39 mouse cellular contexts compared by ENCODE assay signal in genomic region chr11:88995616-88996015, GRCm38 (mm10). TPM values are rescaled to one million over a fixed set of nuclear protein-coding genes. Genes with fewer than 3 reads are reported as not detected.
DNase-seq lines count a peak whose midpoint lies in the region; ATAC-seq and TF ChIP-seq lines count a peak whose summit lies in the region.
"Had no signal": no experiment of that assay in that cellular context is flagged by ENCODE, and none has a peak within 500 bp of the region (broad histone marks: within the 10 kb centered on the region; RNA-seq: fewer than 3 reads in every experiment).

No protein-coding gene starts in this region.

- H3K9me3 ChIP-seq in lung, postnatal 0 days (ENCODE audit: low read length): no peaks in the 10 kb centered on the region
- H3K9me3 ChIP-seq in stomach, postnatal 0 days (ENCODE audit: control insufficient read depth, low read length): no peaks in the 10 kb centered on the region
- H3K9me3 ChIP-seq: forebrain, embryonic 10.5 days; forebrain, embryonic 15.5 days; limb, embryonic 10.5 days; limb, embryonic 15.5 days; liver, embryonic 13.5 days had no signal

- no peak for TF ChIP-seq EP300 in lung, postnatal 0 days (IDR thresholded peaks at IDR 0.05)
- TF ChIP-seq EP300 in stomach, postnatal 0 days (optimal IDR thresholded peaks at IDR 0.05): no peak

- H3K4me2 ChIP-seq in lung, postnatal 0 days (replicated peaks; ENCODE audit: low read depth, low read length): no peak overlapping the region
- no peak overlapping the region for H3K4me2 ChIP-seq in stomach, postnatal 0 days (replicated peaks; ENCODE audit: low read depth)
- H3K4me2 ChIP-seq: forebrain, embryonic 15.5 days; heart, embryonic 11.5 days; limb, embryonic 15.5 days; liver, embryonic 13.5 days; midbrain, embryonic 11.5 days had no signal

- no peak for TF ChIP-seq POLR2A in bone marrow macrophage, adult 2 months (IDR thresholded peaks at IDR 0.05; ENCODE audit: borderline replicate concordance, low read depth, low read length)

- no peak overlapping the region for H3K4me3 ChIP-seq in gastrocnemius, adult 2 months
- H3K4me3 ChIP-seq in lung, postnatal 0 days (ENCODE audit: low read depth, low read length): no peak overlapping the region
- H3K4me3 ChIP-seq in bone marrow macrophage, adult 2 months (ENCODE audit: insufficient read depth, low read length): no peak overlapping the region
- H3K4me3 ChIP-seq in stomach, postnatal 0 days (ENCODE audit: low read depth, low read length): no peak overlapping the region
- H3K4me3 ChIP-seq: forebrain, embryonic 10.5 days; forebrain, embryonic 15.5 days; limb, embryonic 10.5 days; limb, embryonic 15.5 days; liver, embryonic 13.5 days had no signal

- H3K9ac ChIP-seq in lung, postnatal 0 days (replicated peaks; ENCODE audit: low read depth): no peak overlapping the region
- H3K9ac ChIP-seq in stomach, postnatal 0 days (ENCODE audit: low read length): no peak overlapping the region
- H3K9ac ChIP-seq: forebrain, embryonic 15.5 days; limb, embryonic 15.5 days; liver, embryonic 13.5 days had no signal

- intact Hi-C loops in gastrocnemius, adult 2 months (cut with DNase I): no loop called here
- intact Hi-C loops in gastrocnemius, postnatal 36 days (cut with DNase I): no loop called here

- H3K27ac ChIP-seq in gastrocnemius, adult 2 months: peak overlapping the region; percentile 79; the same call in 1 of the 2 replicates
- H3K27ac ChIP-seq in lung, postnatal 0 days (ENCODE audit: low read length): peak overlapping the region; percentile 71; the same call in 1 of the 2 replicates
- peak overlapping the region; percentile 28; the same call in 1 of the 2 replicates for H3K27ac ChIP-seq in bone marrow macrophage, adult 2 months (ENCODE audit: insufficient read depth, low read depth, low read length)
- peak overlapping the region; percentile 75 for H3K27ac ChIP-seq in stomach, postnatal 0 days (replicated peaks)
- H3K27ac ChIP-seq: forebrain, embryonic 10.5 days; forebrain, embryonic 15.5 days; limb, embryonic 10.5 days; limb, embryonic 15.5 days; liver, embryonic 13.5 days had no signal

- DNase-seq in gastrocnemius, adult 2 months: no peak
- no peak for DNase-seq in gastrocnemius, postnatal 36 days
- no peak for DNase-seq in lung, postnatal 0 days (ENCODE audit: low spot score)
- DNase-seq in lung, adult 18-20 months: no peak
- DNase-seq in stomach, postnatal 0 days (ENCODE audit: low spot score): no peak
- no peak for DNase-seq in adrenal gland, postnatal 25 days
- no peak for DNase-seq in testis, postnatal 14 days (ENCODE audit: low spot score)
- DNase-seq: adrenal gland, postnatal 14 days; cerebellum, adult 2 months; cerebellum, postnatal 25 days; gastrocnemius, postnatal 10 days; kidney, adult 8-10 months; kidney, postnatal 10 days; layer of hippocampus, adult 9-11 months; liver, embryonic 13.5 days; lung, adult 2 months; lung, postnatal 14 days; right cerebral cortex, adult 18-20 months; thymus, postnatal 25 days had no signal

- peaks cover 3% of the 10 kb centered on the region; the same call in 1 of the 2 replicates for H3K4me1 ChIP-seq in lung, postnatal 0 days (ENCODE audit: insufficient read depth, low read depth, low read length)
- peaks cover 34% of the 10 kb centered on the region for H3K4me1 ChIP-seq in bone marrow macrophage, adult 2 months (ENCODE audit: control insufficient read depth, insufficient read depth, low read length)
- no peaks in the 10 kb centered on the region for H3K4me1 ChIP-seq in stomach, postnatal 0 days (replicated peaks; ENCODE audit: control insufficient read depth, insufficient read depth)

- no peak for TF ChIP-seq CTCF in gastrocnemius, adult 2 months (IDR thresholded peaks at IDR 0.05)
- TF ChIP-seq CTCF in lung, postnatal 0 days (IDR thresholded peaks at IDR 0.05): no peak
- no peak for TF ChIP-seq CTCF in bone marrow macrophage, adult 2 months (IDR thresholded peaks at IDR 0.05; ENCODE audit: low read depth, low read length)
- TF ChIP-seq CTCF in stomach, postnatal 0 days (IDR thresholded peaks at IDR 0.05; ENCODE audit: low read depth): no peak

- 93% methylated on average over 2 of the region's 2 CpGs for WGBS in lung, postnatal 0 days
- WGBS in stomach, postnatal 0 days: 66% methylated on average over 2 of the region's 2 CpGs

- H3K36me3 ChIP-seq in lung, postnatal 0 days (ENCODE audit: insufficient read depth, low read length): no peaks in the 10 kb centered on the region
- 0 out of 2 replicates have a peak, but pooled peaks cover 4% of the 10 kb centered on the region for H3K36me3 ChIP-seq in stomach, postnatal 0 days (ENCODE audit: control insufficient read depth, insufficient read depth, low read length)

- no peak for ATAC-seq in lung, postnatal 0 days
- no peak for ATAC-seq in stomach, postnatal 0 days (ENCODE audit: low FRiP score, low TSS enrichment)
- ATAC-seq: forebrain, embryonic 15.5 days; hindbrain, embryonic 16.5 days; midbrain, embryonic 16.5 days had no signal

- H3K27me3 ChIP-seq in lung, postnatal 0 days (replicated peaks; ENCODE audit: insufficient read depth, low read length): no peaks in the 10 kb centered on the region
- H3K27me3 ChIP-seq in stomach, postnatal 0 days (ENCODE audit: control insufficient read depth, insufficient read depth, low read length): no peaks in the 10 kb centered on the region
- H3K27me3 ChIP-seq: liver, embryonic 13.5 days had no signal

RNA-seq across cellular contexts. Expression of gene Trim25, which starts 3.6 kb away (rescaled TPM):
- 1 to 10 TPM; 5.9 to 9.0 TPM for total RNA-seq in gastrocnemius, adult 2 months (2021)
- 1 to 10 TPM; 7.7 to 8.5 TPM for total RNA-seq in gastrocnemius, postnatal 36 days (2021)
- 23.5 and 24.3 TPM in 2 replicates for polyA plus RNA-seq in lung, postnatal 0 days (2015; fragmentation: Nextera tagmentation; extraction: Ambion mirVana)
- polyA plus RNA-seq in bone marrow macrophage, adult 2 months (2012; ENCODE audit: insufficient read depth, insufficient read length, missing spikeins): 85.2 and 95.7 TPM in 2 replicates
- polyA plus RNA-seq in stomach, postnatal 0 days (2015; fragmentation: Nextera tagmentation; extraction: Ambion mirVana): 28.3 and 29.5 TPM in 2 replicates
- total RNA-seq in adrenal gland, postnatal 25 days (2021): 133 and 149 TPM in 2 replicates

RNA-seq across cellular contexts. Expression of gene Coil, which starts 25.6 kb away (rescaled TPM):
- total RNA-seq in gastrocnemius, adult 2 months (2021): 1 to 10 TPM; 3.8 to 4.6 TPM
- 1 to 10 TPM; 3.3 to 3.8 TPM for total RNA-seq in gastrocnemius, postnatal 36 days (2021)
- 5.6 and 5.8 TPM in 2 replicates for polyA plus RNA-seq in lung, postnatal 0 days (2015; fragmentation: Nextera tagmentation; extraction: Ambion mirVana)
- polyA plus RNA-seq in bone marrow macrophage, adult 2 months (2012; ENCODE audit: insufficient read depth, insufficient read length, missing spikeins): 6.0 and 7.2 TPM in 2 replicates
- 5.9 and 6.2 TPM in 2 replicates for polyA plus RNA-seq in stomach, postnatal 0 days (2015; fragmentation: Nextera tagmentation; extraction: Ambion mirVana)
- total RNA-seq in adrenal gland, postnatal 25 days (2021): 12.8 and 13.0 TPM in 2 replicates

RNA-seq across cellular contexts. Expression of gene Elobl, which starts 28.9 kb away (rescaled TPM):
- total RNA-seq in gastrocnemius, adult 2 months (2021): not detected
- not detected for total RNA-seq in gastrocnemius, postnatal 36 days (2021)
- not detected in 2 replicates for polyA plus RNA-seq in lung, postnatal 0 days (2015; fragmentation: Nextera tagmentation; extraction: Ambion mirVana)
- polyA plus RNA-seq in bone marrow macrophage, adult 2 months (2012; ENCODE audit: insufficient read depth, insufficient read length, missing spikeins): not detected in 2 replicates
- not detected in 2 replicates for polyA plus RNA-seq in stomach, postnatal 0 days (2015; fragmentation: Nextera tagmentation; extraction: Ambion mirVana)
- not detected in 2 replicates for total RNA-seq in adrenal gland, postnatal 25 days (2021)
- total RNA-seq: adrenal gland, postnatal 14 days; gastrocnemius, postnatal 10 days; granulocyte monocyte progenitor cell, adult 5-6 weeks; hematopoietic stem cell, adult 5-6 weeks; left cerebral cortex, postnatal 10 days; megakaryocyte progenitor cell, adult 5-6 weeks; neutrophil, adult 5-6 weeks had no signal
- polyA plus RNA-seq: brain, embryonic 14.5 days; C2C12; cerebellum, adult 2 months; embryonic facial prominence, embryonic 11.5 days; forebrain, embryonic 10.5 days; forebrain, embryonic 15.5 days; heart, embryonic 11.5 days; heart, embryonic 16.5 days; hindbrain, embryonic 16.5 days; intestine, embryonic 14.5 days; limb, embryonic 10.5 days; limb, embryonic 15.5 days; liver, embryonic 13.5 days; midbrain, embryonic 11.5 days; midbrain, embryonic 16.5 days; neural tube, embryonic 11.5 days had no signal

RNA-seq across cellular contexts. Expression of gene Scpep1, which starts 40.4 kb away (rescaled TPM):
- 10 to 100 TPM in 1 of 2 experiments, 1 to 10 TPM in 1; 6.1 to 11.2 TPM for total RNA-seq in gastrocnemius, adult 2 months (2021)
- total RNA-seq in gastrocnemius, postnatal 36 days (2021): 1 to 10 TPM; 8.4 to 9.0 TPM
- 63.0 and 68.8 TPM in 2 replicates for polyA plus RNA-seq in lung, postnatal 0 days (2015; fragmentation: Nextera tagmentation; extraction: Ambion mirVana)
- polyA plus RNA-seq in bone marrow macrophage, adult 2 months (2012; ENCODE audit: insufficient read depth, insufficient read length, missing spikeins): 259 and 279 TPM in 2 replicates
- polyA plus RNA-seq in stomach, postnatal 0 days (2015; fragmentation: Nextera tagmentation; extraction: Ambion mirVana): 67.2 and 67.8 TPM in 2 replicates
- 257 and 299 TPM in 2 replicates for total RNA-seq in adrenal gland, postnatal 25 days (2021)

Comparison
In these comparisons a context has a peak if more than half of its experiments do, and no peak if none do; other contexts are left out.
1. H3K27ac ChIP-seq: peak in every context shown above with its lines; median percentile 79 in gastrocnemius, adult 2 months; 75 in stomach, postnatal 0 days; 71 in lung, postnatal 0 days; 28 in bone marrow macrophage, adult 2 months.
2. RNA of gene Trim25, which starts 3.6 kb away (total RNA-seq): 133 to 149 TPM in adrenal gland, postnatal 25 days; 5.9 to 9.0 TPM in gastrocnemius, adult 2 months and 7.7 to 8.5 TPM in gastrocnemius, postnatal 36 days; every median in the first group is over 10 times any median in the second.